Mouse (Mus musculus): ENCODE data around the gene H2-T23. TPM values are rescaled to one million over a fixed set of nuclear protein-coding genes. Genes with fewer than 3 reads are reported as not detected.

The H2-T23 gene
- total RNA-seq, 2 experiments from 2014 or later, result 67.5 to 77.2 TPM

DNA sequence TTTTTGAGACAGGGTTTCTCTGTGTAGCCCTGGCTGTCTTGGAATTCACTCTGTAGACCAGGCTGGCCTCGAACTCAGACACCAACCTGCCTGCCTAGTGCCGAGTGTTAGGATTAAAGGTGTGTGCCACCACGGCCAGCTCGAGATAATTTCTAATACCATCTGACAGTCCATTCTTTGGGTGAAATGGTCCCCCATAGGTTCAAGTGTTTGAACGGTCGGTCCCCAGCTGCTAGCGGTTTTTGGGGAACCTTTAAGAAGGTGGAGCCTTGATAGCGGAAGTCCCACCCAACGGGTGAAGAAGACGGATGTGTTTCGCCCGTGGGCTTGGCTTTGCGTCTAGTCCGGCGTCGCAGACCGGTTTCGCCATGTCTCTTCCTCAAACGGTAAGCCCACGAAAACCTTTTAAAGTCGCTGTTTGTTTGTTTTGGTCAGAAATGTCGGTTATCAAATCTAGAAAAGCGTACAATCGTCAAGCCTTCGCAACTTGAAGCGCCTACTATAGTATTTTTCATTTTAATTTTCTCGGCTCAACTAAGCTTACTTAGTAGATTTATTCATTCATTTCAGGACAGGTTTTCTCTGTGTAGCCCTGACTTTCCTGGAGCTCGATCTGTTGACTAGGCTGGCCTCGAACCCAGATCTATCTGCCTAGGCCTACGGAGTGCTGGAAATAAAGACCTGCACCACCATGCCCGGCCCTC, 38.3 kb downstream of the H2-T23 start:
- ATAC-seq (replicated peaks; ENCODE audit: poor library complexity), result peak; percentile 54

- peak; percentile 66 for ATAC-seq (replicated peaks; ENCODE audit: poor library complexity)
Observed at GRCm38 (mm10) chr17:35993675-35994074, 39.0 kb downstream of the H2-T23 start.

- no peak for ATAC-seq (replicated peaks; ENCODE audit: poor library complexity)
Observed at GRCm38 (mm10) chr17:35991781-35992180, 40.9 kb downstream of the H2-T23 start.

- ATAC-seq (replicated peaks; ENCODE audit: poor library complexity), result no peak
Observed at GRCm38 (mm10) chr17:35981776-35982175, 50.9 kb downstream of the H2-T23 start.

DNA sequence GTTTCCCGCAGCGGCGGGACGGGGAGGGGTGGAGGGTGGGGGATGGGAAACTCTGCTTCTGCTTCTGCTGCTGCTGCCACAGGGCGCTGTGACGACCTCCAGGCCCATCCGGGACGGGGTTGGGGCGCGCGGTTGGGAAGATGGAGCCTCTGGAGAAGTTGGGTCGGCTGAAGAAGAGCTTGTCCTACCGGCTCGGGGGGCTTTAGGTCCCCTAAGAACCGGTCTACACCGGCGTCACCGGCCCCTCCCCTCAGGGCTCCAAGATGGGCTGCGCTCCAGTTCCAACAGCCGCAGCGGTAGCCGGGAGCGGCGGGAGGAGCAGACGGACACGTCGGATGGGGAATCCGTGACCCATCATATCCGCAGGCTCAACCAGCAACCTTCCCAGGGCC, 52.3 kb downstream of the H2-T23 start:
- ATAC-seq (replicated peaks; ENCODE audit: poor library complexity), result no peak

Other genes with a start within 250 kb of the H2-T23 start
- 28.1 and 41.7 TPM in 2 replicates for gene Ier3, start 211.2 kb downstream of the H2-T23 start, total RNA-seq (2015)
- gene Ier3, start 211.2 kb downstream of the H2-T23 start, total RNA-seq (2017), result 24.6 and 33.1 TPM in 2 replicates
- gene Flot1, start 209.6 kb downstream of the H2-T23 start, total RNA-seq (2015), result 52.9 and 58.3 TPM in 2 replicates
- 65.1 and 74.4 TPM in 2 replicates for gene Flot1, start 209.6 kb downstream of the H2-T23 start, total RNA-seq (2017)
- 871 and 938 TPM in 2 replicates for gene Tubb5, start 194.5 kb downstream of the H2-T23 start, total RNA-seq (2015)
- gene Tubb5, start 194.5 kb downstream of the H2-T23 start, total RNA-seq (2017), result 947 and 991 TPM in 2 replicates
- gene Mdc1, start 191.3 kb downstream of the H2-T23 start, total RNA-seq (2015), result 77.6 and 77.8 TPM in 2 replicates
- gene Mdc1, start 191.3 kb downstream of the H2-T23 start, total RNA-seq (2017), result 17.5 and 17.6 TPM in 2 replicates
- 47.4 and 64.5 TPM in 2 replicates for gene Nrm, start 171.5 kb downstream of the H2-T23 start, total RNA-seq (2015)
- gene Nrm, start 171.5 kb downstream of the H2-T23 start, total RNA-seq (2017), result 43.1 and 50.1 TPM in 2 replicates
- gene Ppp1r18, start 167.3 kb downstream of the H2-T23 start, total RNA-seq (2015), result 49.8 and 60.9 TPM in 2 replicates
- 17.4 and 20.5 TPM in 2 replicates for gene Ppp1r18, start 167.3 kb downstream of the H2-T23 start, total RNA-seq (2017)
- 100 and 110 TPM in 2 replicates for gene Dhx16, start 153.0 kb downstream of the H2-T23 start, total RNA-seq (2015)
- gene Dhx16, start 153.0 kb downstream of the H2-T23 start, total RNA-seq (2017), result 78.2 and 82.0 TPM in 2 replicates
- 38.8 and 51.8 TPM in 2 replicates for gene 2310061I04Rik, start 135.4 kb downstream of the H2-T23 start, total RNA-seq (2015)
- gene 2310061I04Rik, start 135.4 kb downstream of the H2-T23 start, total RNA-seq (2017), result 4.5 and 7.5 TPM in 2 replicates
- gene Atat1, start 122.8 kb downstream of the H2-T23 start, total RNA-seq (2015), result 6.0 and 8.8 TPM in 2 replicates
- 4.6 and 10.7 TPM in 2 replicates for gene Atat1, start 122.8 kb downstream of the H2-T23 start, total RNA-seq (2017)
- 96.2 and 142 TPM in 2 replicates for gene Mrps18b, start 116.5 kb downstream of the H2-T23 start, total RNA-seq (2015)
- gene Mrps18b, start 116.5 kb downstream of the H2-T23 start, total RNA-seq (2017), result 68.3 and 76.4 TPM in 2 replicates
- gene Ppp1r10, start 116.4 kb downstream of the H2-T23 start, total RNA-seq (2015), result 75.7 and 80.1 TPM in 2 replicates
- 121 and 126 TPM in 2 replicates for gene Ppp1r10, start 116.4 kb downstream of the H2-T23 start, total RNA-seq (2017)
- gene Abcf1, start 63.1 kb downstream of the H2-T23 start, total RNA-seq (2015), result 46.1 and 50.1 TPM in 2 replicates
- 150 and 251 TPM in 2 replicates for gene Abcf1, start 63.1 kb downstream of the H2-T23 start, total RNA-seq (2017)
- gene Gnl1, start 53.0 kb downstream of the H2-T23 start, total RNA-seq (2015), result 10.0 and 12.4 TPM in 2 replicates
- 18.5 and 27.3 TPM in 2 replicates for gene Gnl1, start 53.0 kb downstream of the H2-T23 start, total RNA-seq (2017)
- 18.5 and 20.3 TPM in 2 replicates for gene Prr3, start 52.6 kb downstream of the H2-T23 start, total RNA-seq (2015)
- gene Prr3, start 52.6 kb downstream of the H2-T23 start, total RNA-seq (2017), result 11.9 and 13.3 TPM in 2 replicates
- gene H2-T24, start 12.3 kb downstream of the H2-T23 start, total RNA-seq (2015), result 2.5 and 2.7 TPM in 2 replicates
- gene H2-T24, start 12.3 kb downstream of the H2-T23 start, total RNA-seq (2017), result 12.6 and 13.0 TPM in 2 replicates
- gene H2-T22, start 9.9 kb upstream of the H2-T23 start, total RNA-seq (2015), result 31.2 and 31.9 TPM in 2 replicates
- 37.9 and 39.7 TPM in 2 replicates for gene H2-T22, start 9.9 kb upstream of the H2-T23 start, total RNA-seq (2017)
- gene Gm6034, start 10.1 kb upstream of the H2-T23 start, total RNA-seq (2015), result not detected in 2 replicates
- gene Gm6034, start 10.1 kb upstream of the H2-T23 start, total RNA-seq (2017), result not detected in 2 replicates
- gene Gm11127, start 25.5 kb upstream of the H2-T23 start, total RNA-seq (2015), result not detected in 2 replicates
- gene Gm11127, start 25.5 kb upstream of the H2-T23 start, total RNA-seq (2017), result not detected in 2 replicates
- gene Gm19684, start 88.8 kb upstream of the H2-T23 start, total RNA-seq (2015), result 0.35 and 0.71 TPM in 2 replicates
- gene Gm19684, start 88.8 kb upstream of the H2-T23 start, total RNA-seq (2017), result not detected in 2 replicates
- not detected in 2 replicates for gene Gm7030, start 96.6 kb upstream of the H2-T23 start, total RNA-seq (2015)
- gene Gm7030, start 96.6 kb upstream of the H2-T23 start, total RNA-seq (2017), result not detected in 2 replicates
- not detected in 2 replicates for gene Gm8909, start 135.7 kb upstream of the H2-T23 start, total RNA-seq (2015)
- not detected in 2 replicates for gene Gm8909, start 135.7 kb upstream of the H2-T23 start, total RNA-seq (2017)
- gene H2-T3, start 157.4 kb upstream of the H2-T23 start, total RNA-seq (2015), result not detected in 2 replicates
- gene H2-T3, start 157.4 kb upstream of the H2-T23 start, total RNA-seq (2017), result not detected in 2 replicates
- 48.6 and 56.3 TPM in 2 replicates for gene Rpp21, start 225.2 kb upstream of the H2-T23 start, total RNA-seq (2015)
- 25.9 and 50.6 TPM in 2 replicates for gene Rpp21, start 225.2 kb upstream of the H2-T23 start, total RNA-seq (2017)
- gene Trim39, start 239.4 kb upstream of the H2-T23 start, total RNA-seq (2015), result 13.2 and 14.1 TPM in 2 replicates
- gene Trim39, start 239.4 kb upstream of the H2-T23 start, total RNA-seq (2017), result 15.3 and 16.3 TPM in 2 replicates